Mouse (Mus musculus): ENCODE measurements around the gene Leng9.
A peak's percentile ranks its signal among the peaks of the same experiment; 100 is the strongest.

Gene Leng9

DNA sequence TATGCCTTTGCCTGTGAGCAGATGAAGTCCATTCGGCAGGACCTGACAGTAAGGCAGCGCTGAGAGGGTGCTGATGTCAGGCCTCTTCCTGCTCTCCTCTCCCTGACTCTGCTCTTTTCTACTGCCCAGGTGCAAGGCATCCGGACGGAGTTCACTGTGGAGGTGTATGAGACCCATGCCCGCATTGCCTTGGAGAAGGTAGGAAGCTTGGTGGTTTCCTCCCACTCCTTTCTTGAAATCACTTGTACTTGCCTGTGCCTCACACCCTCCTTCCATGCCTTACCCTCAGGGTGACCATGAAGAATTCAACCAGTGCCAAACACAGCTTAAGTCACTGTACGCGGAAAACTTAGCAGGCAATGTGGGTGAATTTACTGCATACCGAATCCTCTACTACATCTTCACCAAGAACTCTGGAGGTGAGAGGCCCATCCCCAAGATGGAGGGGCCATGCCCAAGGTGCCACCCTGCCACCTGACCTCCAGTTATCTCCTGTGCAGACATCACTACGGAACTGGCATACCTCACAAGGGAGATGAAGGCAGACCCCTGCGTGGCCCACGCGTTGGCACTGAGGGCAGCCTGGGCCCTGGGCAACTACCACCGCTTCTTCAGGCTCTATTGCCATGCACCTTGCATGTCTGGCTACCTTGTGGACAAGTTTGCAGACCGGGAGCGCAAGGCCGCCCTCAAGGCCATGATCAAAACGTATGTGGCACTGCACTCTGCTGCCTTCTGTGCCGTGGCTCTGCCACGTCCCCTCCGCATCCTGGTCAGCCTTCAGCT lies 5.2 kb downstream of the Leng9 start:
- DNase-seq (ENCODE audit: low spot score in 2 of 2) = no peak

DNA sequence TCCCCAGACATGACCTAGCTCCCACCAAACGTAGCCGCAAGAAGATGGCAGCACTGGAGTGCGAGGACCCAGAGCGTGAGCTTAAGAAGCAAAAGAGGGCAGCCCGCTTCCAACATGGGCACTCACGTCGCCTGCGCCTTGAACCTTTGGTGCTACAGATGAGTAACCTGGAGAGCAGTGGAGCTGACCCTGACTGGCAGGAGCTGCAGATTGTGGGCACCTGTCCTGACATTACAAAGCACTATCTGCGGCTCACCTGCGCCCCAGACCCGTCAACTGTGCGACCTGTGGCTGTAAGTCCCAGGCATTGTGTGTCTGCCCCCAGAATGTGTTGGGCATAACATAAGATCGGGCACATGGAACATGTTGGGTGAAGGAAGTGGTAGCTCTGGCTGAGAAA lies 6.1 kb downstream of the Leng9 start:
- no peak for DNase-seq (ENCODE audit: low spot score in 2 of 2)

DNA sequence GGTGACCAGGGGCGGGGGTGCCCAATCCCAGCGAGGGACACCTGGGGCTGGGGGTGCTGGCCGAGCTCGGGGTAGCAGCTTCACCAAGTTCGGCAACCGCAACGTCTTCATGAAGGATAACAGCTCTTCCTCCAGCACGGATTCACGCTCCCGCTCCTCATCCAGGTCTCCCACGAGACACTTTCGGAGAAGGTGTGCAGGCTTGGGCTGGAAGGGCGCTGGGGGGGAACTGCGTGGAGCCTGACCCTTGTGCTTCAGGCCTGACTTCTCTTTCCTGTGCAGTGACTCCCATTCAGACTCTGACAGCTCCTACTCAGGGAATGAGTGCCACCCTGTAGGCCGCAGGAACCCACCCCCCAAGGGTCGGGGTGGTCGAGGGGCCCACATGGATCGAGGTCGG lies 6.7 kb downstream of the Leng9 start:
- no peak for DNase-seq (ENCODE audit: low spot score in 2 of 2)

DNA sequence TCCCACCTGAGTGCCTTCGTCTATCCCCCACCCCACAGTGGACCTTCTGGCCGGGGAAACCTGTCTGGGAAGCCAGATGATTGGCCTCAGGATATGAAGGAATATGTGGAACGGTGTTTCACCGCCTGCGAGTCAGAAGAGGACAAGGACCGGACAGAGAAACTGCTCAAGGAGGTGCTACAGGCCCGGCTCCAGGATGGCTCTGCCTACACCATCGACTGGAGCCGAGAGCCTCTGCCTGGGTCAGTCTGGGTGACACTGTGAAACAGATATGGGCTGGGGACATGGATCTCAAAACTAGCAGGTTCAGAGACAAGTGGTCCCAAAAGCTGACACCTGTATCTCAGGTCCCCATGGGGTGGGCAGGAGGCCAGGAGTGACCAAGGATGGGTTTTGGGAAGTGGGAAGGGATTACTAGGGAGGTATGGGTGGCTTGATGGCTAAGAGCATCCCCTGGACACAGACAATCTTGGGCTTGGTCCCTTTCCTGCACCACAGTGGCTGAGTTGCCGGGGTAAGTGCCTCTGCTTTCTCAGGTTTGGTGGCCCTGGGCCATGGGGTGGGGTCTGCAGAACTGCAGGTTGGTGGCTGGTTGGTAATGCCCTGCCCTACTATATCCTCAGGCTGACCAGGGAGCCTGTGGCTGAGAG lies 7.3 kb downstream of the Leng9 start:
- no peak for DNase-seq (ENCODE audit: low spot score in 2 of 2)

DNA sequence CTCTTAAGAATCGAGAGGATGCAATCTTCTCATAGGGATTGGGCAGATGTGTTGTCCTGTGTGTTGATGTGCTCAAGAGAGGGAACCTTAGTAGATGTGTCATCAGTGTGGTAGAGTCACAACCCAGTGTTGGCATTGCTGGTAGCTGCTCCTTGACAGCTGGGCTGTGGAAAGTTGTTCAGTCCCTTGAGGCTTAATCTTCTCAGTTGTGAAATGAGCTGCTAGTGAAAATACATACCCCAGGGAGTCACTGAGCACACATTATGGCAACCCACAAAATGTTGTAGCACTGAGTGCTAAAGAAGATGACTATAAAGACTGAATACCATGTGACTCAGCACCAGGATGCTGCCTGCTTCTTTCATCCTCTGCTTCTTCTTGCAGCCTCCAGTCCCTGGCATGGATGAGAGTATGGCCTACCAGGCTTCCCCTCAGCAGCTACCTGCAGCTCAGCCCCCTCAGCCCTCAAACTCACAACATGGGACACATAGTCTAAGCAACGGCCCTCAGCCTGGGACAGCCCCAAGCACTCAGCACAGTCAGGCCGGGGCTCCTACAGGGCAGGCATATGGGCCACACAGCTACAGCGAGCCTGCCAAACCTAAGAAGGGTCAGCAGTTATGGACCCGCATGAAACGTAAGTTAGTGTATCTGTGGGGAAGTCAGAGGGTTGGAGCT lies 8.4 kb downstream of the Leng9 start:
- DNase-seq (ENCODE audit: low spot score in 2 of 2) = no peak

DNA sequence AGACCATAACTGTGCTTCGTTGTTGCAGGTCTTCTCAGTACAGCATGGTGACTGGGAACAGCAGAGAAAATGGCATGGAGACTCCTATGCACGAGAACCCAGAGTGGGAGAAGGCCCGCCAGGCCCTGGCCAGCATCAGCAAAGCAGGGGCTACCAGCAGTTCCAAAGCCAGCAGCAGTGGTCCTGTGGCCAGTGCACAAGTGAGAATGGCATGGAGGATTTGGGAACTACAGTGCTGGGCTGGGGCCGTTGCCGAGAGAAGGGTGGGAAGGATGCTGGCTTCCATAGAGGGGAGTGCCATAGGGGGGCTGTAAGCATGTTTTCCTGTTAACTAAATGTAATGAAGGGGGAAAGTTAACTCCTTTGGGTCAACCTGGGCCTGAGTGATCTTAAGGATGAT lies 10.8 kb downstream of the Leng9 start:
- DNase-seq (ENCODE audit: low spot score in 2 of 2) = no peak

DNA sequence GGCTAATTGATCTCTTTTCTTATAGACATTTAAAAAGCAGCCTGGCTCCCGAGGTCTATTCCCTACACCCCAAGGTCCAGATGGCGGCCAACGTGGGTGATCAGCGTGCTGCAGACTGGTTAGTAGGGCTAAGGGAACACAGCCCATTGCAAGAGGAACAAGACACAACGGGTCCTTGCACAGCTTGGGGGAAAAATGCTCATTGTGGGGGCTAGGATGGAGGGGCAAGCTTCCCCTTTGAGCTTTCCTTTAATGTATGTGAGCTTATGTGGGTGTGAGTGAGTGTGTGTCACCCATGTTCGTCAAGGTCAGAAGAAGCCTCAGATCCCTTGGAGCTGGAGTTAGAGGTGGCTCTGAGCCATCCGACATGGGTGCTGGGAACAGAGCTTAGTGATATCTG lies 11.5 kb downstream of the Leng9 start:
- DNase-seq (ENCODE audit: low spot score in 2 of 2) = no peak

DNA sequence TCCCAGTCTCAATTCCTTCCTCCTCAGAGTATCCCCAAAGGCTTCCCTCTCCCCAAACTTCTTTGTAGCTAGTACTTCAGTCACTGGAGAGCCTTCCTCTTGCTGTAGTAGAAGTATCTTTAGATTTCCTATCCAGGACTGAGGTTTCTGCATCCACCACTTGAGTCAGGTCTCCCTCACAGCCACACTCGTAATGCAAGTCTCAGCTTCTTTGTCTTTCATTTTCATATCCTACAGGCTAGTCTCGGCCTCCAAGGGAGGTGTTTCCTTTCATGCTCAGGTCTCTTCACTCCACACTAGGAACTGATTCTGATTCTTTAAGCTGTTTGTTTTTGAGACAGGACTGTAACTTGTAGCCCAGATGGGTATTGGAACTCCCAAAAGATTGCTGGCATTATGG lies 12.0 kb downstream of the Leng9 start:
- DNase-seq (ENCODE audit: low spot score in 2 of 2) = no peak

DNA sequence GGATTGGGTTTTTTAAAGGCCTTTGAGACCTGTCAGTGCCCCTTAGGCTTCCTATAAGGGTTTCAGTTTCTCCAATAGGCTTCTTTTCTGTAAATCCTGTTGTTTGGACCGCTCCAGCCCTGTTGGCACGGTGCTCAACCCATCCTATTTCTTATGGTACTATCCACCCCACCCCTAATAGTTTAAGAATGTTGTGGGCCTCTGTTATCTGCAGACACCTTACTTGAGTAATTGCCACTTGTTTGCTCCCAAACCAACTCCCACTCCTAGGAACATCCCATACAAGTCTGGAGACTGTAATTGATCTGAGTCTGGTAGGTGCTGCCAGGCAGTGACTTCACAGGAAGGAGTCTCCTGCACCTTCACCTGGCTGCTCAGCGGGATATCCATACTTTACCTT lies 12.4 kb downstream of the Leng9 start:
- DNase-seq (ENCODE audit: low spot score in 2 of 2) = no peak

DNA sequence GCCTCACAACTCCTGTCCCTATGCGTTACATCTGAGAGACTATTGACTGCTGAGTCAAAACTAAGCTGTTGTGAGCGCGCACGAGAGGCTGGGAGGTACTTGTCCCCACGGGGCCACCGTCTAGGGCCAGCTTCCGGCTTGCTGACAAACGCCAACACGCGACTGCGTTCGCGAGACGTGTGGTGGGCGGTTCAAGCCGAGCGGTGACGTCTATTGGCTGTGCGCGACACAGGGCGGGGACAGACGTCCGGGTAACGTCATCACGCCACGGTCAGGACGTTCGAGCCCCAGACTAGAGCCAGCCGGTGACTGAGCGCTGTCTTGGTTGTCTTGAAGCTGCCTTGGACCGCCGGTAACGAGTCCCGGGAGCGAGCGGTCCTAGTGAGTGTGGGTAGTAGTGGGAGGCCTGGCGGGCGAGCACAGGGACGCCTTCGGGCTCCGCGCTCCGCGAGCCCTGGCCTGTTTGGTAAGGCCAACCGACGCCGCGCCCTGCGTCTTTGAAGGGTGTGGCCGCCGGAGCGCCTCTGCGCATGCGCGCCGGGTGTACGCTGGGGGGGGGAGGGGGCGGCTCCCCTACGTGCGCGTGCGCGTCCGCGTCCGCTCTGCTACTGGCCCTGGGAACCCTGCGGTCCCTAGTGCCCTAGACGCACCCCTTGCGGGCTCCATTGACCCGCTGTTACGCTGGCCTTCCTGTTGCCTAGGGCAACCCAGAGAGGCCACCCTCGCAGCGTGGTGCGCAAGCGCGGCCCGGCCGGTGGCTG lies 13.2 kb downstream of the Leng9 start, which contains the start of gene Leng8:
Gene Leng8, plus strand, starts transcription at position 269 of the 761 bp plus-strand sequence.
- peak; percentile 99 to 100 for DNase-seq (ENCODE audit: low spot score in 2 of 2)

DNA sequence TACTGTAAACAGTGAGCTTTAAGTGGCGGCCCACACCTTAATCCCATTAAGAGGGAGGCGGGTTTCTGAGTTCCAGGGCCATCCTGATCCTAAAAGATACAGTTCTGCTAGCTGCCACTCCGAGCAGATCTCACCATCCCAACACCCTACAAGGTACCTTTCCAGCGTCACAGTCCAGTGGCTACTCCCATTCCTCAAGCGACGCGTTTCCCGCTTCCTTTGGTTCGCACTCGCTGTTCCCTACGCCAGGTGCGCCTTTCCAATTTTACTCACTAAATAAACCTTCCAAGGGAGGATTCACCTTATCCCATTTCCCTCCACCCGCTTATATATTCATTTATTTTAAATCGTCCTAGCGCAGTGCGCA lies 13.8 kb downstream of the Leng9 start:
- no peak for DNase-seq (ENCODE audit: low spot score in 2 of 2)

DNA sequence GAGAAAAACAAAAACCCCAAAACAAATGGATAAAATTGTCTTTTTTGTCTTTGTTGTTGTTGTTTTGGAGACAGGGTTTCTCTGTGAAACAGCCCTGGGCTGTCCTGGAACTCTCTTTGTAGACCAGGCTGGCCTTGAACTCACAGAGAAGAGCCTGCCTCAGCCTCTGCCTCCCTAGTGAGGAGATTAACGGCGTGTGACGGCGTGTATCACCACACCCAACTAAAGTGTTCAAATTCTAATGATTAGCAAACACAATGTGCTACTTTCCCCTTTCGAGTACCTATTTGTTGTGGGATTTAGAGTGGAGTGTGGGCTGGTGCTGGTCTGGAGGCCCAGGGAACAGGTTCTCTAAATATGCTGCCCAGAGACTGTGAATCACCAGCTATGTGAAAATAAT lies 15.3 kb downstream of the Leng9 start:
- DNase-seq (ENCODE audit: low spot score in 2 of 2) = no peak

DNA sequence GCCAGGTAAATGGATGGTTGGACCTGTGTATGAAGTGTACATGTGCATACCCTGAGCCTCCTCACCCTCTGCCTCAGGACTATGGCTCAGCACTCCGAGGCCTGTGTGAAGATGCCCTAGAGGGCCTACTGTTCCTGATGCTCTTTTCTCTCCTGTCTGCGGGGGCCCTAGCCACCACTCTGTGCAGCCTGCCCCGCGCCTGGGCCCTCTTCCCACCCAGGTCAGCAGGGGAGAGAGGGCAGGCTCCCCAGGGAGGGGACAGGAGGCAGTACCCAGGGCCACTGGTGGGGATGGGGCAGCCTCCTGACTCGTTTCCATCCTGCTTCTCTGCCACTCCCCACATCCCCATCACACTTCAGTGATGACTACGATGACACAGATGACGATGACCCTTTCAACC lies 17.2 kb downstream of the Leng9 start:
- DNase-seq (ENCODE audit: low spot score in 2 of 2) = no peak

DNA sequence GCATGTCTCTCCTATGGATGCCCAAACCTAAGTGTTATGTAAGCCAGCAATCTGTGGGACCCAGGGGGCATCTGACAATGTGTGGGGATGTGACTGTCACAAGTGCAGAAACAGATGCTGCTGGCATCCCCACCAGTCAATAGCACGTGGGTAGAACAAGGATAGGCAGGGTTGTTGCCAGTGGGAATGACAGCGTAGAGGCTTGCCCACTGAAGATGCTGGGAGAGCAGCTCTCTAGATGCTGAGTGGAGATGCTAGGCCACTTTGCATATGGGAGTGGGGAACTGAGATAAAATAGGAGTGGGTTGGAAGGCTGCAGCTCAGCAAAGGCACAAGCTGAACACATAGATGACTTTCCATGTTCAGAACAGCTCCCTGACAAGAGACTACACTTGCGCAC lies 17.6 kb downstream of the Leng9 start:
- DNase-seq (ENCODE audit: low spot score in 2 of 2) = no peak

DNA sequence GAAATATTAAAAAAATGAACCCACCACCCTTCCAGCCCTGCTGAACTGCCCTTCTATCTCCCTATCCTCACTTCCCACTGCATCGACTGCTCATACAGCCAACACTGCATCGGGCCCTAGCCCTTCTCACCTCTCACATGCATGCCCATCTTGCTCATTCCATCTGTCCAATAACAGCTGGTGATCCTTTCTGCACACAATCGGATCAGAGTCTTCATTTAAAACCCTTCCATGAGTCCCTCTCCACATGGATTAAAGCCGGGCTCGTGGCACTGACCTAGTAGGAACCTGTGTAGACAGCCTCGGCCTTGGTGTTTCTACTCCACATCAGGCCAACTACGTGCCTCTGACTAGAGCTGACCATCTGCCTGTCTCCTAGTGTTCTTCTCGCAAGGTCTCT lies 18.2 kb downstream of the Leng9 start:
- no peak for DNase-seq (ENCODE audit: low spot score in 2 of 2)

DNA sequence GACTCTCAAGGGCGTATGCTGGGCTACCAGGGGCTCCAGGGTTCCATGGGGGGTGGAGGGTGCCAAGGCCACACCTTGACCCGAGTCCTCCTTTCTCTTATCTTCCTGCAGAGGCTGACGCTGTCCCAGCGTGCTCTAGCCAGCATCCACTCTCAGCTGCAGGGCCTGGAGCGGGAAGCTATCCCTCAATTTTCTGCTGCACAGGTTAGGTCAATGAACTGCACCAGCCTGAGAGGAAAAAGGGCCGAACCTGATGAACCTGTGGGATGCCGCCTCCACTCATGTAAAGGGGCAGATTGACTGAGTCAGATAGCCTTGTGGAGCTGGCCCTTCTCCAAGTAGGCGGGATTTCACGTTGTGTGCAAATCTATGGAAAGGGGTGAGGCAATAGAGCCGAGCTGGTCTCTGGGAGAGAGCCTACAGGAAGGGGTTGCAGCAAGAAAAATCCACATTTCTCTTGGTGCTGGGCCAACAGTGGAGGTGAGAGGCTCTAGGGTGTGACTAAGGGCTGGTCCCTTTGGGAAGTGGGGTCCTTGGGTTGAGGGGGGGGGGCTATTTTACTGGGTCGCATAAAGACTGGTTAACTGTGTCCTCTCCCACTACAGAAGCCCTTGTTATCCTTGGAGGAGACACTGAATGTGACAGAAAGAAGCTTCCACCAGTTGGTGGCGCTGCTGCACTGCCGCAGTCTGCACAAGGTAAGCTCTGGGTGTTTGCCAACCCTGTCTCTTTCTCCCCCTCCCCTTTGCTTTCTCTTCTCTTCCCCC lies 19.3 kb downstream of the Leng9 start:
- peak in 1 of 2 experiments; percentile 66 for DNase-seq (ENCODE audit: low spot score in 2 of 2)

DNA sequence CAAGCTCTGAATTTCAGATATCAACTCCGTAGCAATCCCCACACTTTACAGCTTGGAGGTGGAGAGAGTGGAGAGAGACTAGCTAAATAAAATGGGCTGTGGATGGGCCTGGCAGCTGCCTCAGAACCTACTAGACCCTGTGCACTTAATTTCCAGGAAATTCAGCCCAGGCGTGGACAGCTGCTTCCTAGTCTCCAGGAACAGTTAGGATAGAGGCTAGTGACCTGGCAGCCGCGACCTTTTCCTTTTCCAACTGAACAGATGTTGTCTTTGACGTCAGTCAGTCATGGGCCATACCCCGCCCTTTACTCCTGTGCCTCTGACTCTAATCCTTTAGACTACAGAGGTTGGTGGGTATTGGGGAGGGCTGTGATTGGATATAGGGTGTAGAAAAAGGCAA lies 21.3 kb downstream of the Leng9 start:
- DNase-seq (ENCODE audit: low spot score in 2 of 2) = peak; percentile 83

DNA sequence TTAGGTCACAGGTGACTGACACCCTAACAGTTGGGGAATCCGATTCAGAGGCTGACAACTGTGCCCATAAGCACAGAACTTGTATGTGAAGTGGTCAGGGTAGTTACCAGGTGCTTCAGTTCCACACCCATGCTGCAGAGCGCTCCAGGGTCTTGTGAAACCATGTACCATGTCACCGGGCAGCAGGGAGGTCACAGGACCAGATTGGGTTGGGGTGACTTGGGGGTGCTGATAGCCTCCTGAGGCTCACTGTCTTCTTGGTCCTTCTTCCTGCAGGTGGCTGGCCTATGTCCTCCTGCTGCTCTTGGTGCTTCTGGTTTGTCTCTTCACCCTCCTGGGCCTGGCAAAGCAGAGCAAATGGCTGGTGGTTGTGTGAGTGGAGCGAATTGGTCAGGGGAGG lies 22.3 kb downstream of the Leng9 start:
- no peak for DNase-seq (ENCODE audit: low spot score in 2 of 2)

DNA sequence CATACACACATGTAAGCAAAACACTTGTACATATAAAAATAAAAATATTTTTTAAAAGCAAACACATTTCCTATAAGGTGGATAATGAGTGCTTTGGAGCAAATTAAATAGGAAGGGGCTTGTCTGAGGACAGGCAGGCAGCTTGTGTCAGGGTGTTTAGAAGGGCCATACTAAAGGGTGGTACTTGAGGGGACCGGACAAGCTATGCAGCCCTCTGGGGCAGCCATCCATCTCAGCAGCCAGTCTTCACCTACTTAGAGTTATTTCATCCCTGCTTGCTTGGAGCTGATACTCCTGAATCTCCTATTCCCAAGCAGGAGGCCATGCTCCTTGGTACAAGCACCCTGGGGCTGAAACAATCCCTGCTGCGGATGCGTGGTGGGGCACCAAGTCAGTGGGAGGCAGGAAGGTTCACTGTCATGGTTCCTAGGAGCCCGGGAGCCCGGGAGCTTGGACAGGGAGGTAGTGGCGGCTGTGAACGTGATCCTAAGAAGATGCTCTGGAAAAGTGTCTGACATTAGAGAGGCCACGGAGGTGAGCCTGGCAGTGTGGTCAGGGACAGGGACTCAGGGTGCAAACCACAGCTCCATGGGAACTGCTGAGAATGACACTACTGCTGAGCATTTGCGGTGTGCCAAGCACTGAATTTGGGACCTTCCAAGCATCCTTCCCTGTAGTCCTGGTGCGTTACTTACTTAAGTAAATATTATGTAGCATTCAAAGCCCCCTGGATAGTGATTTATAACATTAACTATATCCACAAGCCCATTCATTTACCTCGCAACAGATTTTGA lies 23.0 kb downstream of the Leng9 start:
- no peak for DNase-seq (ENCODE audit: low spot score in 2 of 2)

DNA sequence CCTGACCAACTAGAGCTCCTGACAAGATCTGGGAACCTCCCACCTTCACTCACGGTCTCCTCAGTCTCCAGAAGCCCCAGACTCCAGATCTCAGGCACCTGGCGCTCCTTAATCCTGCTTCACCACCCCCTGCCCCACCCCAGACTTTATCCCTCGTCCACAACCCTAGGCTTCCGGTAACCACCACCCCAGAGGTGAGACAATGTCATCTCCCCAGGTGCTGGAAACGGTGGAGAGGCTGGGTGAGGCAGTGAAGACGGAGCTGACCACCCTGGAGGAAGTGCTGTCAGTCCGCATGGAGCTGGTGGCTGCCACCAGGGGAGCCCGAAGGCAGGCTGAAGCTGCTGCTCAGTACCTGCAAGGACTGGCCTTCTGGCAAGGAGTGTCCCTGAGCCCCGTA lies 24.9 kb downstream of the Leng9 start:
- no peak for DNase-seq (ENCODE audit: low spot score in 2 of 2)

DNA sequence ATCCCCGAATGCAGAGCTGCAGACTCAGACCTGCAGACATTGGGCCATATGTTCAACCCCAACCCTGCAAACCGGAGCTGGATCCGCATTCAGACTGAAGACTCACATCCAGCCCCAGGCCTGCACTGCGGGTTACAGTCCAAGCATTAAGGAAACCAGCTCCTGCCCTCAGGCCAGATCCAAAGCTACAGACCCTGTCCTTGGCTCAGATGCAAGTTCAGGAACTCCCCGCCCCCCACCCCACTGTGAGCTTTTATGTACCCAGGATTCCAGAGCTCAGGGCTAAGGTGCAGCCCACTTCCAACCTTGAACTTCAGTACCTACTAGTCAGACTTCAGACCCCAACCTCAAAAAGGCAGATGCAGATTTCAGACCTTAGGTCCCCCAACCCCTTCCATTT lies 25.3 kb downstream of the Leng9 start:
- DNase-seq (ENCODE audit: low spot score in 2 of 2) = no peak

Measured in heart, adult 9 months (tissue).